Mouse (Mus musculus) cerebellum, adult 8-10 months (tissue): ENCODE results near the gene Zdhhc20.
A peak's percentile ranks its signal among the peaks of the same experiment; 100 is the strongest.
"Not testable (repeated sequence)": the region's sequence is repeated elsewhere in the genome, so short reads cannot be mapped to it uniquely, and the experiment has no call there.

Source experiments
- DNase-seq: peaks from one replicate; pipeline ENCODE4 v3.0.0; 2022

The Zdhhc20 gene

GRCm38 (mm10) chr14:57890011-57890842, at the start of gene Zdhhc20:
Zdhhc20 (minus strand) TSS chr14:57890276.
- peak; percentile 98 for DNase-seq

- DNase-seq = no peak
Observed at GRCm38 (mm10) chr14:57937297-57937696, 47.2 kb upstream of the Zdhhc20 start.

- no peak for DNase-seq
Observed at GRCm38 (mm10) chr14:57934666-57935065, 44.6 kb upstream of the Zdhhc20 start.

GRCm38 (mm10) chr14:57933608-57934007, 43.5 kb upstream of the Zdhhc20 start:
- DNase-seq = no peak

- no peak for DNase-seq
Observed at GRCm38 (mm10) chr14:57932881-57933443, 42.9 kb upstream of the Zdhhc20 start.

GRCm38 (mm10) chr14:57921428-57922131, 31.5 kb upstream of the Zdhhc20 start:
- no peak for DNase-seq

- DNase-seq = peak; percentile 23
Observed at GRCm38 (mm10) chr14:57920568-57921310, 30.7 kb upstream of the Zdhhc20 start.

- no peak for DNase-seq
Observed at GRCm38 (mm10) chr14:57919148-57919875, 29.2 kb upstream of the Zdhhc20 start.

- DNase-seq = no peak
Observed at GRCm38 (mm10) chr14:57915341-57915740, 25.3 kb upstream of the Zdhhc20 start.

GRCm38 (mm10) chr14:57912211-57913007, 22.3 kb upstream of the Zdhhc20 start:
- DNase-seq = not testable (repeated sequence)

GRCm38 (mm10) chr14:57911787-57912186, 21.7 kb upstream of the Zdhhc20 start:
- DNase-seq = not testable (repeated sequence)

GRCm38 (mm10) chr14:57911316-57911715, 21.2 kb upstream of the Zdhhc20 start:
- no peak for DNase-seq

GRCm38 (mm10) chr14:57910501-57911068, 20.5 kb upstream of the Zdhhc20 start:
- DNase-seq = peak; percentile 85

GRCm38 (mm10) chr14:57909297-57909696, 19.2 kb upstream of the Zdhhc20 start:
- DNase-seq = no peak

- no peak for DNase-seq
Observed at GRCm38 (mm10) chr14:57908431-57908830, 18.4 kb upstream of the Zdhhc20 start.

GRCm38 (mm10) chr14:57901998-57902397, 11.9 kb upstream of the Zdhhc20 start:
- DNase-seq = no peak

GRCm38 (mm10) chr14:57896882-57897281, 6.8 kb upstream of the Zdhhc20 start:
- no peak for DNase-seq

GRCm38 (mm10) chr14:57896088-57896871, 6.2 kb upstream of the Zdhhc20 start:
- not testable (repeated sequence) for DNase-seq

- DNase-seq = no peak
Observed at GRCm38 (mm10) chr14:57894346-57894745, 4.3 kb upstream of the Zdhhc20 start.

GRCm38 (mm10) chr14:57892961-57893360, 2.9 kb upstream of the Zdhhc20 start:
- DNase-seq = no peak
